Mouse (Mus musculus) neutrophil, adult 59 days (primary cell): ENCODE data around the gene Klhl42. TPM values are rescaled to one million over a fixed set of nuclear protein-coding genes. Genes with fewer than 3 reads are reported as not detected.

Experiments used
- total RNA-seq, 2 experiments: library from RNA; stranded (reverse); gene quantifications; 1 replicate in 1 of 2; 2 replicates in 1 of 2; pipeline ENCODE4 v1.2.4; 2023

Klhl42 gene
- total RNA-seq, result 1 to 10 TPM; 2.8 to 4.2 TPM

DNA sequence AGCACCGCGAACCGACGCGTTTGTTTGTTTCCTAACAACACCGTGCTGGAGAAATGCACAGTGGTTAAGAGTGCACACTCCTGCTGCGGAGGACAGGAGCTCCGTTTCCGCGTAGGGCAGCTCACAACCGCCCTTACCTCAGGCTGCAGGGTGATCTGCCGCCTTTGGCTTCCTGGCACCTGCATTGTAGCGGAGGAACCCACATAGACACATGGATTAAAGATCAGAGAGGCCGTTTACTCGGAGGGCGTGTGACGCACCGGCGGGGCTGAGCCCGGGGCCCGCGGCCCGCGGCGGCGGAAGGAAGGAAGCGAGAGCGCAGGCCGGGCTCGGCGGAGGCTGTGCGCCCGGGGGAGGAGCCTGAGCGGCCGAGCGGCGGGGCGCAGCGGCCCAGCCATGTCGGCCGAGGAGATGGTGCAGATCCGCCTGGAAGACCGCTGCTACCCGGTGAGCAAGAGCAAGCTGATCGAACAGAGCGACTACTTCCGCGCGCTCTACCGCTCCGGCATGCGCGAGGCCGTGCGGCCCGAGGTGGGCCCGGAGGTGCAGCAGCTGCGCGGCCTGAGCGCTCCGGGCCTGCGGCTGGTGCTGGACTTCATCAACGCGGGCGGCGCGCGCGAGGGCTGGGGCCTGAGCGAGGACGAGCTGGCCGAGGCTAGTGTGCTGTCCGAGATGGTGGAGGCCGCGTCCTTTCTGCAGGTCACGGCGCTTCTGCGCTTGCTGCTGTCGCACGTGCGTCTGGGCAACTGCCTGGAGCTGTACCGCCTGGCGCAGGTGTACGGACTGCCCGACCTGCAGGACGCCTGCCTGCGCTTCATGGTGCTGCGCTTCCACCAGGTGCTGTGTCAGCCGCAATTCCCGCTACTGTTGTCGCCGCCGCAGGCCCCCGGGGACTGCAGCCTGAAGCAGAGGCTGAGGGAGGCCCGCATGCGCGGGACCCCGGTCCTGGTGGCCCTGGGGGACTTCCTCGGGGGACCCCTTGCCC is at the start of gene Klhl42:
Gene Klhl42, plus strand, starts transcription at position 244 of the 985 bp plus-strand sequence.

DNA sequence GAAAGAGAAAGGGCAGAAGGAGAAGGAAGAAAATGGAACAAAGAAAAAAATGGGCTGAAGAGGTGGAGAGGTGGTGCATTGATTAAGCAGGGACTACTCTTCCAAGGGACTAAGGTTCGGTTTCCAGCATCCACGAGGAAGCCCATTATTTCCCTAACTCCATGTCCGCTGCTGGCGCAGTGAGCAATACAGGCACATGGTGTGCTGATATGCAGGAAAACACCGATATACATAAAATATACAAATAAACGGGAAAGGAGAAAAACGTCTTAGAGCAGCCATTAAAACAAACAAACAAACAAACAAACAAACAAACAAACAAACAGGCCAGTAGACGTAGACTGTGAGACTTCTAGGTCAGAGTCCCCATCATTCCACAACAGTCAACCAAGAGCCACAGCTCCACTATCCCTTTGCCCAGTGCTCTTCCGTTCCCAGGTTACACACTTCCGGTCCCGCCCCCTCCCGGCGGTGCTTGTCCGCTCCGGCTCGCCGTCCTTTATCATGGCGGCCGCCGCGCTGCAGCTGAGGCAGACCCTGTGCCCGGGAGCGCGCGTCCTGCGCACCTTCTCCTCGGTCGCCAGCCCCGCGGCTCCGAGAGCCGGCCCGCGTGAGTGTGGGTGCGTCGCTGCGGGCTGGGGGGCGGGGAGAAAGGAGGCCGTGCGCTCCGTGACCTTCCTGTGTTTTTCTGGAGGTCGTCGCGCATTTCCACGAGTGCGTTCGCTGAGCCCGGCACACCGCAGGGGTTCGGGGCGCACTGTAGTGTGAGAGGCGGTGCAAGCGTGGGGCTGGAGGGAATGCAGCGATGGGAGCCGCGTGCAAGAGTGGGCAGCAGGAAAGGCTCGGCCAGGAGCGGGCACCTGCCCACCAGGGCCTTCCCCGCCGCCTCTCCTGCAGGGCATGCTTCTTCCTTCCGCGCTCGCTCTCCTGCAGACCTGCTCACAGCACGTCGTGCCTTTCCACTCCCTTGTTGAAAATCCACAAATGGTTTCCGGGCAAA is 48.6 kb upstream of the Klhl42 start, which contains the start of gene Mrps35:
Gene Mrps35, plus strand, starts transcription at position 474 of the 1,000 bp plus-strand sequence.

DNA sequence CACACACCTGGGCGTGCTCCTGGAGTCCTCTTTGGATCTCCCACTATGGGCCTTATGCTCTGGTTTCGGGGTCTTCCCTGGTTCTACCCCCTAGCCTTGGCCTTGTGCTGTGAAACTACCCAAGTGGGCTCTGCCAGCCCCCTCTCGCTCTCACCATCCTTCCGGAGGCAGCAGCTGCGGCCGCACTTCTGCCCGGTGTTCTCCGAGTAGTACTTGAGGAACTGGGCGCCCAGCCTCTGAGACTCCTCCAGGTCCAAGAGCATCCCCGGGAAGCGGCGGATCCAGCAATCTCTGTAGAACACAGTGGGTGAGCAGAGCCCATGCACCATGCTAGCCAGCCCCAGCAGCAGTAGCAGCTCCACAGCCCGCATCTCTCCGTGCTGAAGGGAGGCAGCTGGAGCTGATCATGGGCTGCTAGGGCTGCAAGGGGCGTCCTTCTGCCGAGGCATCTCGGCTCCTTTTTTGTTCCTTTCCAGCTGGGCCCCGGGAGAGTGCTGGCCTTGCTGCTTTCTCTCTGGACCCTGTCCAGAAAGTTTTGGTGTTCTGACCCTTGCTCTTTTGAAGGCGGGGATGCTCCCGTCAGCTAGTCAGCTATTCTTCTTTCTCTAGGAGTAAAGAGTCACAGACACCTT is 4.5 kb upstream of the Klhl42 start, which contains the start of gene Mansc4:
Gene Mansc4, minus strand, starts transcription at position 439 of the 632 bp plus-strand sequence.

Other genes starting within 250 kb of the Klhl42 start
- not detected for gene Smco2, start 241.3 kb upstream of the Klhl42 start, total RNA-seq
- gene Ppfibp1, start 202.9 kb upstream of the Klhl42 start, total RNA-seq, result 1 to 10 TPM; 3.4 to 5.8 TPM
- not detected for gene 1700034J05Rik, start 137.0 kb upstream of the Klhl42 start, total RNA-seq
- under 1 TPM in 1 of 2 experiments, not detected in 1; 0.20 TPM for gene Rep15, start 58.8 kb upstream of the Klhl42 start, total RNA-seq
- 10 to 100 TPM; 23.4 to 26.4 TPM for gene Mrps35, start 48.6 kb upstream of the Klhl42 start, total RNA-seq
- gene Mansc4, start 4.3 kb upstream of the Klhl42 start, total RNA-seq, result not detected
- not detected for gene Pthlh, start 172.8 kb downstream of the Klhl42 start, total RNA-seq